Mouse (Mus musculus) splenic B cell, adult 2 months (primary cell): ENCODE measurements around the gene Qrfp.
A peak's percentile ranks its signal among the peaks of the same experiment; 100 is the strongest.

Experiments
- DNase-seq: peaks from one replicate; pipeline ENCODE4 v3.0.0-alpha.2; 2011; ENCODE audit warnings: low read depth, low spot score
- H3K27me3 ChIP-seq: 2 replicates; pipeline ENCODE4 v1.6.1; 2012; ENCODE audit warnings: mild to moderate bottlenecking, low read length, moderate library complexity, mixed read lengths; ENCODE audit not compliant: control insufficient read depth, poor library complexity, insufficient read depth, severe bottlenecking
- H3K36me3 ChIP-seq: 2 replicates; pipeline ENCODE4 v1.6.1; 2012; ENCODE audit warnings: mild to moderate bottlenecking, low read length, moderate library complexity, mixed read lengths; ENCODE audit not compliant: control insufficient read depth, poor library complexity, insufficient read depth, severe bottlenecking

Gene Qrfp

DNA sequence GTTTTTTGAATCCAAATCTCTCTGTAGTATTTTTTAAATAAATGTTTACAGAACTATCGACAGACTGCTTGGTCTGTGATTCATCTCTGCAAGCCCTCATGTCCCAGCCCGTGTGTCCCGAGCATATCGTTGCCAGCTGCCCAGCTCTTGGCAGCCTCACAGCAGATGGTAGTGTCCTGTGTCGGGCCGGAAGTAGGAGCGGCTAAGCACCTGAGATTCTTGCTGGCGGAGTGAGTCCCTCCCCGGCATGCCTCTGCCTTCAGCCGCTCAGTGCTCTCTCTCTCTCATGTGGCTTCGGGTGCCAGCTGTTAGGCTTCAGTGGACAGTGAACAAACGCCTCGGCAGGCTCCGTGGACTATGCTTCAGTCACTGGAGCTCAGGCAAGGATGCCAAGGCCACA lies 6.9 kb downstream of the Qrfp start:
- Histone ChIP-seq H3K36me3 (peaks cover 10% of the 10 kb centered on the region), H3K27me3 (no peaks in the 10 kb centered on the region)
- DNase-seq, result no peak

DNA sequence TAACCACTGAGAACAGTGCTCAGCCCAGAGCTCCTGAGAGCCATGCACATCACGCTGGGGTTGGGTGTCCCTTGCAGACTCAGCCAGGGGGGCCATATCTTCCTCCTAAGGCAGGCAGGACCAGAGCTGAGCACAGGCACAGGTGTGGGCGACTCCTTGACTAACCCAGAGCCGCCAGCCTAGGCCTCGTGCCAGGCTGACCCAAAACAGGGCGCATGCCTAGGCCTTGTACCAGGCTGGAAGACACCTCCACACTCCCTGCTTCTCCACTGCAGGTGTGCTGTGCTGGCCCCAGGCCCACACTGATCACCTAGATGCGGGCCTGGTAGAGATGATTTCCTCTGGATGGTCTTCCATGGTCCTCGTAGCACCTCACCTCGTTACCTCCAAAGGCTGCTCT lies 7.6 kb downstream of the Qrfp start:
- DNase-seq, result no peak

DNA sequence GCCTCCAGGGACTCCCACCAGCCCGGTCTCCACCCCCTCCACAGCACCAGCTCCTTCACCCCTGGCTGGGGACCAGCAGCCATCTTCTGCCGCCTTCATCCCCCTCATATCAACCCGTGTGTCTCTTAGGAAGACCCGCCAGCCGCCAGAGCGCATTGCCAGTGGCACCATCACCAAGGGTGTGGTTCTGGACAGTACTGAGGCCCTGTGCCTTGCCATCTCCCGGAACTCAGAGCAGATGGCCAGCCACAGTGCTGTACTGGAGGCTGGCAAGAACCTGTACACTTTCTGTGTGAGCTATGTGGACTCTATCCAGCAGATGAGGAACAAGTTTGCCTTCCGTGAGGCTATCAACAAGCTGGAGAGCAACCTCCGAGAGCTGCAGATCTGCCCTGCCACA lies 9.0 kb downstream of the Qrfp start:
- DNase-seq, result no peak
- H3K36me3 ChIP-seq, result peaks cover 15% of the 10 kb centered on the region
- no peaks in the 10 kb centered on the region for H3K27me3 ChIP-seq

More for the DNA sequence above, 7.6 kb downstream of the Qrfp start:
- Histone ChIP-seq H3K27me3 (no peaks in the 10 kb centered on the region), H3K36me3 (peaks cover 13% of the 10 kb centered on the region)

DNA sequence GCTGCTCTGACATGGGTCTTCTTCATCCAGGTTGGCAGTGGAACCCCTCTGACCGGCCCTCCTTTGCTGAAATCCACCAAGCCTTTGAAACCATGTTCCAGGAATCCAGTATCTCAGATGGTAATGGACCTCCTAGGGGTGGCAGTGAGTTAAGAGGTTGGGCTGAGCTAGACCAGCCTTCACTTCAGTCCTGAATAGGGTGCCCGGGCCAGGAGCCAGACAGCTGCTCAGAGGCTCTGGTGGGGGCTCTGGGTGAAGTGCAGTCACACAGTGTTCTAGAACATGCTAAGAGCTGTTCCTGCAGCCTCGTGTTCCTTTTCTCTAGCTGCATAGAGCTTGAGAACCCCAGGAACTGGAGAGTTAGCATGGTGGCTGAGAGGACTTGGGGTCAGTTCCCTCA lies 13.4 kb downstream of the Qrfp start:
- no peaks in the 10 kb centered on the region for H3K27me3 ChIP-seq
- H3K36me3 ChIP-seq, result peaks cover 12% of the 10 kb centered on the region
- DNase-seq, result no peak

DNA sequence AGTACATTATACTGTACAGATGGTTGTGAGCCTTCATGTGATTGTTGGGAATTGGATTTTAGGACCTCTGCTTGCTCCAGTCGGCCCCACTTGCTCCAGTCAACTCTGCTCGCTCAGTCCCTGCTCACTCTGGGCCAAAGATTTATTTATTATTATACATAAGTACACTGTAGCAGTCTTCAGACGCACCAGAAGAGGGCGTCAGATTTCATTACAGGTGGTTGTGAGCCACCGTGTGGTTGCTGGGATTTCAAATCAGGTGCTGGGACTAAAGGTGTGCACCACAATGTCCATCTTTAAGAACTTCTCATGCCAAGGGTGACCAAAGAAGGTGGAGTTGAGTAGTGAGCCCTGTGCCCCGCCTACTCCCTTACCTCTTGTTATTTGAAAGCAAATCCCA lies 17.8 kb downstream of the Qrfp start:
- no peak for DNase-seq
- H3K36me3 ChIP-seq, result peaks cover 8% of the 10 kb centered on the region
- no peaks in the 10 kb centered on the region for H3K27me3 ChIP-seq

DNA sequence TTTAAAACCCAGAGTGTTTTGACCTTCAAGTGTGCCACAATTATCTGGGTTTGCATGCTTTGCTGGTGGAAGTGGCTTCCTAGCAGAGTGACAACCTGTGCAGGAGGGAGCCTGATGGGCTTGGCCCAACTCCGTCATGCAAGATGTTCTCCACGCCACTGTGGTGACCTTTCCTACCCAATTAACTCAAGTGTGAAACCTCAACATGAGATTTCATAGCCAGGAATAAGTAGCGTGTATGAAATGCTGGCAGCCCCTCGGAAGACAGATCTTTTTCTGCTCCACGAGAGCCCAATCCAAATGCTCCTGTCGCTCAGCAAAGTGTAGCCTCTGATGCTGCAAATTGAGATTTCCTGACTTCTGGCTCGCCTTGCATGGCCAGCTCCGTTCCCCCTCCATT lies 19.1 kb downstream of the Qrfp start:
- Histone ChIP-seq H3K27me3 (no peaks in the 10 kb centered on the region), H3K36me3 (peaks cover 6% of the 10 kb centered on the region)
- no peak for DNase-seq

DNA sequence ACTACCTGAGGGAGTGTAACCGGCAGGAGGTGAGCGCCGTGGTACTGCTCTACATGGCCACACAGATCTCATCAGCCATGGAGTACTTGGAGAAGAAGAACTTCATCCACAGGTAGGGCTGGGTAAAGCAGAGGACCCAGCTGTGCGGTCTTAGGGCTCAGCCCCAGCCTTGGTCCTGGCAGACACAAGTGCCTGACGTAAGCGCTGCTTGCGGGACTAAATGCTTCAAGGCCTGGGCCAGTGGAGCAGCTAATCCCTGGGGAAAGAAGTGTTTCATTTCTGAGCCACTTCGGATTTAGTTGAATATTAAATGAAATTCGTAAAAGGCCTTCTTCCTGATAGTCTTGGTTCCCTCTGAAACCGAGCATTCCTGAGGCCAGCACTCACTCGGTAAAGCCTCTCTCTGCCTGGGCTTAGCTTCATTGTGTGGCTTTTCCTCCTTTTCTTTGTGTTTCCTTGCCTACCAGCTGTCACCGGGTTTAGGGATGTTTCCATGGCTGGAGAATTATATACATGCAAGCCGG lies 19.6 kb downstream of the Qrfp start:
- DNase-seq, result no peak

DNA sequence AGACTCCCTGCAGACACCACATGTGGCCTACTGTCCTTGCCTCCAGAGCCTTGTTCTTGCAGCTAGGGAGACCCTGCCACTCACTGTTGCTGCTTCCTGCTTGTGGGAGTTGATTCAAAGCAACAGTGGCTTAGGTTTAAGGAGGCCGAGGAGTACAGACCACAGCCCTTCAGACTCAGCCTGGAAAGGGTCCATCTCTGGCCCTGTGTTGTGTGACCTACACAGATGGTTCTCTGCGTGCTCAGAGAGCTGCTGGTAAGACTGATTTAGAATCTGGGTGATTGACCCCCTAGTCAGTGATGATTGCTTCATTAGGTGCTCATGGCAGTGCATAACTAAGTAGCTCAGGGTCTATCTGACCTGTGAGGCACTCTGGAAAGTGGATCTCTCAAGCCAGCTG lies 21.2 kb downstream of the Qrfp start:
- DNase-seq, result no peak
- peaks cover 6% of the 10 kb centered on the region for H3K36me3 ChIP-seq

More for the DNA sequence above, 19.6 kb downstream of the Qrfp start:
- Histone ChIP-seq H3K27me3 (no peaks in the 10 kb centered on the region), H3K36me3 (peaks cover 6% of the 10 kb centered on the region)

DNA sequence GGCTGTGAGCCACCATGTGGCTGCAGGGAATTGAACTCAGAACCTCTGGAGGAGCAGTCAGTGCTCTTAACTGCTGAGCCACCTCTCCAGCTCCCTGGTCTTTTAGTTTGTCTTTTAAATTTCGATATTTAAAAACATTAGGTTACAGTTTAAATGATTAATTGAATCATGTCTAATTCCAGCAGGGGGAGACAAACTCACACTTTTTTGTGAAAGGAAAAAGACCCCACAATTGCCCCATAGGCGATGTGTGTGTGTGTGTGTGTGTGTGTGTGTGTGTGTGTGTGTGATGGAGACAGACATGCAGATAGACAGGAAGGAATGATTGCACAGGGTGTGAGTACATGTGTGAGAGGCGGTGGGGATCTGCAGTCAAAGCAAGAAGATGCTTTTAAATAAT lies 22.2 kb downstream of the Qrfp start:
- peak; percentile 23 for DNase-seq
- H3K36me3 ChIP-seq, result peaks cover 6% of the 10 kb centered on the region

More for the DNA sequence above, 21.2 kb downstream of the Qrfp start:
- no peaks in the 10 kb centered on the region for H3K27me3 ChIP-seq

DNA sequence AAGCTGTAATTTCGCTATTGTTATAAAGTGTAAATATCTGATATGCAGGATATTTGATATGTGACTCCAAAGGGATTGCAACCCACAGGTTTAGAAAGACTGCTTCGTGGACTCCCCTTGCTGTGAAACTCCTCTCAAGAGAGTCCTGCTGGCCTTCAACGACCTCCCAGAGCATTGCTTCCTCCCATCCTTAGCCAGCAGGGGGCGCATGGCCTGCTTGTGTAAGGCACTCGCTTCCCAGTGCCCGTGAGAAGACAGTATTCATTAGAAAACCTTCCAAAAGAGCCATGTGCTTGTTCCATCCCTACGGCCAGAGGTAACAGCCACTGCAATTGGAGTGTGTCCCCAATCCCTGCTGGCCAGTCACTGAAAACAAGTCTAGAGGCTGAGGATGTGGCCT lies 23.4 kb downstream of the Qrfp start:
- Histone ChIP-seq H3K36me3 (peaks cover 6% of the 10 kb centered on the region), H3K27me3 (no peaks in the 10 kb centered on the region)
- peak; percentile 83 for DNase-seq

More for the DNA sequence above, 22.2 kb downstream of the Qrfp start:
- H3K27me3 ChIP-seq, result no peaks in the 10 kb centered on the region

DNA sequence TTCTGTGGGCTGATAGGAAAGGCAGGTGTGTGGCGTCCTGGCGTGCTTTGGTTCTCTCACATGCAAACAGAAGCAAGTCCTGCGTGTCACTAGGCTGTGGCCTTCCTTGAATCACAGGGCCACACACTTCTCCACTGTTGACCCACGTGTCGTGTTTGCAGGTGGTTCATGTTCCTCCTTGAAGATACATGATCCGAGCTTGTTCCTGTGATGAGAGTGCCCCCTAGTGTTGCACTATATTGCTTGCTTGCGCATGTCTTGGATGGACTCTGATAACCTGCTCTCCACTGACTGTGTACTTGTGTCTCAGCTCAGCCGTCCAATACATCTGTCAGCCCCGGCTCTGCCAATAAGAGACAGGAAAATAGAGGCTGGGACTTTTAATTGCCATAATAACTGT lies 25.3 kb downstream of the Qrfp start:
- peak; percentile 93 for DNase-seq
- no peaks in the 10 kb centered on the region for H3K27me3 ChIP-seq
- H3K36me3 ChIP-seq, result peaks cover 3% of the 10 kb centered on the region

DNA sequence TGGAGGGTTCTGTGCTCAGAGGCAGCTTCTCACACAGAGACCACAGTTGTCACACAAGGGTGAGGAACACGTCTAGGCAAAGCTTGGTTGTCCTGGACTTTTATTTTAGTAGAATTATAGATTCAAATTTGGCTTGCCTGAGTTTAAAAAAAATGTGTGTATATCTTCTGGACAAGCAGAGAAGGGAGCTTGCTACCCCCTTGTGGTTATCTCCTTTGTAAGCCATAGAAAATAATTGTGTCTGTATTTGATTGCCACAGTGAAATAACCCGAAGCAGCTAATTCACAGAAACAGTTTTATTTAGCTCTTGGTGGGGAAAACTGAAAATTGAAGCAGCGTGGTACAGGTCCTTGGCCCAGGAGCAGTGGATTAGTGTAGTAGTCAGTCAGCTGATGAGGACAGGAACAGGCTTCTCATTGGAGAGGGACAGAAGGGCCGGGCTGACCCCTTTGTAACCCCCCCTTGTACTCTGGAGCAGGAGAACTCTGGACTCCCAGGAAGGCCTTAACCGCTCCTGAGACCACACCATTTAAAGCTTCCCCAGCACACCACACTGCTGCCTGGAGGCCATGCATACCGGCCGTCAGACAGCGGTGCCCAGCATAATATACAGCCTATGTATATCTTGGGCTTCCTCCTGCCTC lies 27.3 kb downstream of the Qrfp start:
- H3K27me3 ChIP-seq, result no peaks in the 10 kb centered on the region
- peaks cover 6% of the 10 kb centered on the region for H3K36me3 ChIP-seq
- no peak for DNase-seq

DNA sequence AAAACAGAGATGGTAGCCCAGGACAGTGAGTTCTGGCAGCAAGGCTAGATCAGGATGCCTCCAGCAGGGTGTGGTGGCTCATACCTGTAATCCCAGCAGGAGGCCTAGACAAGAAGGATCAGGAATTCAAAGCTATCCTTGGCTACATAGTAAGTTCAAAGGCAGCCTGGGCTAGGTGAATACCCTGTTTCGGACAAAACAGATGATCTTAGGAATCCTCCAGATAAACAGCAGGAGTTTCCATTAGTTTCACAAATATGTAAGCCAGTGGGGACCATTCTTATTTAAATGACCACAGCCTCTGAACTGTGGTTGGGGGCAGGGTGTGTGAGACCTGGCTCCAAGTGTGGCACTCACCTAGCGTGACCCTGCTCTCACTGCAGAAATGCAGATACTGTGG lies 31.1 kb downstream of the Qrfp start:
- Histone ChIP-seq H3K36me3 (peaks cover 6% of the 10 kb centered on the region), H3K27me3 (no peaks in the 10 kb centered on the region)
- no peak for DNase-seq

DNA sequence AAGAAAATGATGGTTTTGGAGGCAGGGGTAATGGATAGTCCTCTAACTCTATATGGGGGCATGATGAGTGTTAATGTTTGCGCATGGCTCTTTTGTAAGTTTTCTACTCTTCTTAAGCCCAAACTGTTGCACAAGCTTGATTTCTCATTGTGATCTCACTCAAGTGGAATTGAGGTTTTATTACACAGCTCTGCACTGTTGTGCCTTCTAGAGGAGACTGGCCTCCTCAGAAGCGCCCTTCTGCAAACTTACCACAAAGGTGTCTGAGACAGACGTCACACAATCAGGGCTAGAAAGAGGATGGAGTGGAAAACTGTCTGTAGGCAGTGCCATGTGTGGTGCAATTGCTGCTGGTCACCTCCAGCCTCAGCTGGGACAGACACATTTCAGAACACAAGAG lies 33.9 kb downstream of the Qrfp start:
- DNase-seq, result no peak
- Histone ChIP-seq H3K27me3 (no peaks in the 10 kb centered on the region), H3K36me3 (peaks cover 6% of the 10 kb centered on the region)

DNA sequence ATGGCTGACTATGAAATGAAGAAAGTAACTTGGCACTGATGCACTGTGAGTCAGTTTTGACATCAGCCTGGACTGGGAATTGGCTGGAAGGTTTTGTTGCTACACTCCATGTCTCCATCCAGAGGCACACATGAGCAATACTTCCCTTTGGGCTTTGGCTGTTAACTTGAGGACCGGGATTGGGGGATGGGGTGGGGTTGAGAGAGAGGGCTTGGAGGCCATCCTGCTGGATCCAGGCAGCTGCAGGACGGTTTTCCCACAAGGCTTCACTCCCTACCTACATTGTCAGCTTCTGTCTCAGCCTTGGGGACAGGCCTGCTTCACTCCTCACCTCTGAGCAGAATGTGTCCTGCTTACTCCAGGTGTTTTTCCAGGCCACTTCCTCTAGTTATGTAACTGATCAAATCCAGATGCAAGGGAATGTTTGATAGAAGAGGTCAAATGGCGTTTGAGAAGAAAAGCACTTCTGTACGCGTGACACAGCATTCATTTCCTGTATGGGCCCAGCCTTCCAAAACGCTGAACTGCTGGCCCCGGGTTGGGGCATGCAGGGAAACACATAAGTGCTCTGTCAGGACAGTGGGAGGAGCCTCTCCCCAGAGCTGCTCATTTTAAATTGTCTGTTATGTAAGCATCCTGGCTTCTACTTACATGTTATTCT lies 39.5 kb downstream of the Qrfp start:
- H3K27me3 ChIP-seq, result no peaks in the 10 kb centered on the region; the same call in 1 of the 2 replicates
- peak; percentile 59 for DNase-seq
- H3K36me3 ChIP-seq, result no peaks in the 10 kb centered on the region
